ENCODE assay signal across 9 mouse cellular contexts in genomic region chr2:31635281-31636137, GRCm38 (mm10). TPM values are rescaled to one million over a fixed set of nuclear protein-coding genes. Genes with fewer than 3 reads are reported as not detected.
DNase-seq lines count a peak whose midpoint lies in the region; ATAC-seq and TF ChIP-seq lines count a peak whose summit lies in the region.
"Had no signal": no experiment of that assay in that cellular context is flagged by ENCODE, and none has a peak within 500 bp of the region (broad histone marks: within the 10 kb centered on the region; RNA-seq: fewer than 3 reads in every experiment).

No protein-coding gene starts in this region.

- TF ChIP-seq CTCF in intestine, postnatal 0 days (IDR thresholded peaks at IDR 0.05; ENCODE audit: low read depth): no peak

- no peak for ATAC-seq in kidney, embryonic 16.5 days (ENCODE audit: low FRiP score, low TSS enrichment)
- no peak for ATAC-seq in embryonic facial prominence, embryonic 12.5 days (ENCODE audit: insufficient number of reproducible peaks, insufficient read depth, low FRiP score, low TSS enrichment)
- no peak for ATAC-seq in intestine, postnatal 0 days

- peaks cover 28% of the 10 kb centered on the region for H3K4me1 ChIP-seq in kidney, embryonic 16.5 days (ENCODE audit: insufficient read depth, low read length)
- peaks cover 34% of the 10 kb centered on the region for H3K4me1 ChIP-seq in embryonic facial prominence, embryonic 12.5 days
- H3K4me1 ChIP-seq in intestine, postnatal 0 days (replicated peaks; ENCODE audit: control insufficient read depth, insufficient read depth, low read length): no peaks in the 10 kb centered on the region

- no peak overlapping the region for H3K27ac ChIP-seq in kidney, embryonic 16.5 days (ENCODE audit: low read length)
- no peak overlapping the region for H3K27ac ChIP-seq in embryonic facial prominence, embryonic 12.5 days
- H3K27ac ChIP-seq in intestine, postnatal 0 days (ENCODE audit: low read depth, low read length): no peak overlapping the region

- H3K4me2 ChIP-seq in kidney, embryonic 16.5 days (replicated peaks; ENCODE audit: low read depth, low read length): peak overlapping the region; percentile 36
- peak overlapping the region; percentile 42 for H3K4me2 ChIP-seq in embryonic facial prominence, embryonic 12.5 days (replicated peaks)
- H3K4me2 ChIP-seq in intestine, postnatal 0 days (replicated peaks; ENCODE audit: low read depth): peak overlapping the region; percentile 27

- under 1% methylated on average over 52 of the region's 52 CpGs for WGBS in kidney, embryonic 16.5 days
- under 1% methylated on average over 52 of the region's 52 CpGs for whole genome bisulfite sequencing in embryonic facial prominence, embryonic 12.5 days
- 1% methylated on average over 51 of the region's 52 CpGs for WGBS in intestine, postnatal 0 days

- peaks cover 91% of the 10 kb centered on the region for H3K27me3 ChIP-seq in kidney, embryonic 16.5 days (ENCODE audit: insufficient read depth, low read length)
- H3K27me3 ChIP-seq in embryonic facial prominence, embryonic 12.5 days: peaks cover 94% of the 10 kb centered on the region
- peaks cover 90% of the 10 kb centered on the region for H3K27me3 ChIP-seq in intestine, postnatal 0 days (replicated peaks; ENCODE audit: control insufficient read depth, insufficient read depth, low read length)

- no peak for DNase-seq in kidney, postnatal 25 days
- DNase-seq in retina, embryonic 14.5 days (ENCODE audit: low spot score): peak; percentile 24
- DNase-seq in ovary, postnatal 14 days (ENCODE audit: low spot score): no peak
- no peak for DNase-seq in left cerebral cortex, adult 18-20 months (ENCODE audit: low spot score in 2 of 2)
- no peak for DNase-seq in right cerebral cortex, postnatal 4 days

- H3K4me3 ChIP-seq in kidney, embryonic 16.5 days (ENCODE audit: low read length): peak overlapping the region; percentile 27
- H3K4me3 ChIP-seq in embryonic facial prominence, embryonic 12.5 days: peak overlapping the region; percentile 28
- H3K4me3 ChIP-seq in intestine, postnatal 0 days (ENCODE audit: low read depth, low read length): peak overlapping the region; percentile 9

- no peaks in the 10 kb centered on the region for H3K9me3 ChIP-seq in kidney, embryonic 16.5 days (ENCODE audit: low read length)
- no peaks in the 10 kb centered on the region for H3K9me3 ChIP-seq in embryonic facial prominence, embryonic 12.5 days
- no peaks in the 10 kb centered on the region for H3K9me3 ChIP-seq in intestine, postnatal 0 days (ENCODE audit: control insufficient read depth)

- no peaks in the 10 kb centered on the region for H3K36me3 ChIP-seq in kidney, embryonic 16.5 days (ENCODE audit: insufficient read depth, low read length)
- H3K36me3 ChIP-seq in embryonic facial prominence, embryonic 12.5 days: no peaks in the 10 kb centered on the region
- no peaks in the 10 kb centered on the region for H3K36me3 ChIP-seq in intestine, postnatal 0 days (ENCODE audit: control insufficient read depth, insufficient read depth)

- H3K9ac ChIP-seq in kidney, embryonic 16.5 days (replicated peaks; ENCODE audit: low read length): no peak overlapping the region
- H3K9ac ChIP-seq in embryonic facial prominence, embryonic 12.5 days: no peak overlapping the region
- H3K9ac ChIP-seq in intestine, postnatal 0 days (ENCODE audit: low read depth, low read length): no peak overlapping the region

RNA-seq across cellular contexts. Expression of gene Prdm12, which starts 4.3 kb away (rescaled TPM):
- polyA plus RNA-seq in kidney, embryonic 16.5 days (2015; fragmentation: Nextera tagmentation; extraction: Ambion mirVana): not detected in 2 replicates
- polyA plus RNA-seq in embryonic facial prominence, embryonic 12.5 days (2016; fragmentation: Nextera tagmentation; extraction: Ambion mirVana): 9.4 and 14.9 TPM in 2 replicates
- not detected in 2 replicates for polyA plus RNA-seq in intestine, postnatal 0 days (2015; fragmentation: Nextera tagmentation; extraction: Ambion mirVana)
- under 1 TPM; 0.14 to 0.26 TPM for total RNA-seq in left cerebral cortex, adult 18-20 months (2021)
- total RNA-seq: common myeloid progenitor, adult 5-6 weeks had no signal

RNA-seq across cellular contexts. Expression of gene Exosc2, which starts 35.0 kb away (rescaled TPM):
- 75.1 and 79.7 TPM in 2 replicates for polyA plus RNA-seq in kidney, embryonic 16.5 days (2015; fragmentation: Nextera tagmentation; extraction: Ambion mirVana)
- 79.6 and 79.7 TPM in 2 replicates for polyA plus RNA-seq in embryonic facial prominence, embryonic 12.5 days (2016; fragmentation: Nextera tagmentation; extraction: Ambion mirVana)
- 18.2 and 18.8 TPM in 2 replicates for polyA plus RNA-seq in intestine, postnatal 0 days (2015; fragmentation: Nextera tagmentation; extraction: Ambion mirVana)
- total RNA-seq in left cerebral cortex, adult 18-20 months (2021): 10 to 100 TPM; 19.5 to 24.2 TPM

RNA-seq across cellular contexts. Expression of gene Abl1, which starts 52.7 kb away (rescaled TPM):
- polyA plus RNA-seq in kidney, embryonic 16.5 days (2015; fragmentation: Nextera tagmentation; extraction: Ambion mirVana): 43.7 and 48.0 TPM in 2 replicates
- 64.8 and 67.5 TPM in 2 replicates for polyA plus RNA-seq in embryonic facial prominence, embryonic 12.5 days (2016; fragmentation: Nextera tagmentation; extraction: Ambion mirVana)
- polyA plus RNA-seq in intestine, postnatal 0 days (2015; fragmentation: Nextera tagmentation; extraction: Ambion mirVana): 13.4 and 14.5 TPM in 2 replicates
- total RNA-seq in left cerebral cortex, adult 18-20 months (2021): 10 to 100 TPM; 39.2 to 39.9 TPM

Comparison
In these comparisons a context has a peak if more than half of its experiments do, and no peak if none do; other contexts are left out.
1. RNA of gene Prdm12, which starts 4.3 kb away (polyA plus RNA-seq): 9.4 to 14.9 TPM in embryonic facial prominence, embryonic 12.5 days; not detected in kidney, embryonic 16.5 days and not detected in intestine, postnatal 0 days; every median in the first group is over 10 times any median in the second.
2. Peak in every context shown above with its lines, with median percentiles within 50 percentile points of each other: H3K4me2 ChIP-seq and H3K4me3 ChIP-seq.